Mouse (Mus musculus) bone marrow, adult 2 months (tissue): ENCODE measurements around the gene Timeless.

Source experiments
- CTCF ChIP-seq: fragments of 200-500 bp; IDR thresholded peaks from 2 replicates; pipeline ENCODE4 v1.5.1; 2011; ENCODE audit warnings: low read length, control low read depth; ENCODE audit not compliant: control insufficient read depth, insufficient read depth
- POLR2A ChIP-seq: fragments of 200-500 bp; IDR thresholded peaks from 2 replicates; pipeline ENCODE4 v1.6.1; 2011; ENCODE audit warnings: low read depth, mild to moderate bottlenecking, control low read depth, low read length, borderline replicate concordance; ENCODE audit not compliant: control insufficient read depth

GRCm38 (mm10) chr10:128232420-128232985, 638 bp downstream of the Timeless start:
- TF ChIP-seq CTCF (peak; percentile 71), POLR2A (no peak)
